Mouse (Mus musculus): ENCODE results near the gene Lce1a2. TPM values are rescaled to one million over a fixed set of nuclear protein-coding genes. Genes with fewer than 3 reads are reported as not detected.
"Not testable (repeated sequence)": the region's sequence is repeated elsewhere in the genome, so short reads cannot be mapped to it uniquely, and the experiment has no call there.

Lce1a2 gene
- polyA plus RNA-seq (2016; fragmentation: Nextera tagmentation; extraction: Ambion mirVana): not detected in 2 replicates

GRCm38 (mm10) chr3:92670215-92670614 is at the start of gene Lce1a2:
Lce1a2 (minus strand) TSS chr3:92670315.
- no peak for ATAC-seq (ENCODE audit: low FRiP score)
- no peak within 1 kb of the TSS for H3K27ac ChIP-seq
- H3K4me1 ChIP-seq: no peaks in the 10 kb centered on the region
- no peak within 1 kb of the TSS for H3K4me3 ChIP-seq
- no peaks in the 10 kb centered on the region for H3K36me3 ChIP-seq
- H3K4me2 ChIP-seq (replicated peaks): no peak within 1 kb of the TSS
- H3K9me3 ChIP-seq (replicated peaks): no peaks in the 10 kb centered on the region
- no peak within 1 kb of the TSS for H3K9ac ChIP-seq
- H3K27me3 ChIP-seq: no peaks in the 10 kb centered on the region

DNA sequence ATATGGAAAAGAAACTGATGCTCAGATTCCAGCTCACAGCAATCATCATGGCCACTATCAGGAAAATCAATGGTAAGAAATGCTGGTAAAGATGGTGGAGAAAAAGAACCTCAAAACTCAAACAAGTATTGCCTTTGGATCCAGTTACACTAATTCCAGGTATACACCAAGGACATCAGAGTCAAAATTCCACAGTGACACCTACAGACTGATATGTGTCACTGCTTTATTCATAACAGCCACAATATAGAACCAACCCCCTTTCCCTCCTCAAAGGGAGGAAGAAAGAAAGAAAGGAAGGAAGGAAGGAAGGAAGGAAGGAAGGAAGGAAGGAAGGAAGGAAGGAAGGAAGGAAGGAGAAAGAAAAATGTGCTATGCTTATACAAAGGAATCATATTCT is 45.0 kb upstream of the Lce1a2 start:
- Histone ChIP-seq H3K4me1 (no peaks in the 10 kb centered on the region), H3K9ac (no peak overlapping the region), H3K36me3 (no peaks in the 10 kb centered on the region), H3K4me3 (no peak overlapping the region), H3K9me3 (replicated peaks) (no peaks in the 10 kb centered on the region), H3K27me3 (no peaks in the 10 kb centered on the region), H3K27ac (no peak overlapping the region), H3K4me2 (replicated peaks) (no peak overlapping the region)
- no peak for ATAC-seq (ENCODE audit: low FRiP score)

DNA sequence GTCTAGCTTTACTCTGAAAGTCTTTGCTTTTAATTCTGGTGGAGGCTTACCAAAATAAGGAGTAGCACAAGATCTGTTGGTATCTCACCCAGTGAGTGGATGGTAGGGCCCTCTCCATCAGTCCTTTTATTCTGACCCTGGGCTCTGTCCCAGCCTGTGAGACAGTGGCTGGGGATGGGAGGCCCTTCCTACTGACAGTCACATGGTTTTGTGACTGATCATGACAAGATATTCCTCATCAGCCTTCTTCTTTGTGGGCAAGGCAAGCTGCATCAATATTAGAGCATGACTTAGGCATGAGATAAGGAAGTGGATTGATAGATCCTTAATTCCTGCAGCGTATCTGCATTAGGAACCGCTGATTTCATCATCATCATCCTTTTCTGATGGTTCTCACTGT is 38.9 kb upstream of the Lce1a2 start, which contains the start of gene Lce1e:
Lce1e (minus strand) TSS at position 101 of the 400 bp plus-strand sequence.
- no peak for ATAC-seq (ENCODE audit: low FRiP score)
- WGBS: 88% methylated on average over 2 of the region's 2 CpGs
- Histone ChIP-seq H3K27ac (no peak within 1 kb of the TSS), H3K9ac (no peak within 1 kb of the TSS), H3K9me3 (replicated peaks) (no peaks in the 10 kb centered on the region), H3K36me3 (no peaks in the 10 kb centered on the region), H3K4me2 (replicated peaks) (no peak within 1 kb of the TSS), H3K27me3 (no peaks in the 10 kb centered on the region), H3K4me3 (no peak within 1 kb of the TSS), H3K4me1 (no peaks in the 10 kb centered on the region)

DNA sequence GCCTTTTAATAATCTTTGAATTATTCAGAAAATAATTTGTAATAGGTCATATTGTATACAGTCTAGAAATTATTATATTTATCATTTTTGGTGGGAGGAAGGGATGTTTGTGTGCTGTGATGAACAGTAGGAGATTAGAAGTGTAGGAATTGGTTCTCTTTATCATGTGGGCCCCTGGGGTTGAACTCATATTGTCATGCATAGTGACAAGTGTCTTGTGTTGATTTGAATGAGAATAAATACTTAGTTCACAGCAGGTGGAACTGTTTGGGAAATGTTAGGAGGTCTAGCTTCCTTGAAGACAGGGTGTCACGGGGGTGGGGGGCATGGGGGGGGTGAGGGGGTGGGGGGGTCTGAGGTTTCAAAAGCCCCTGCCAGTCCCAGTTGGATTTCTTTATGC is 24.5 kb upstream of the Lce1a2 start:
- H3K4me2 ChIP-seq (replicated peaks): no peak overlapping the region
- no peaks in the 10 kb centered on the region for H3K36me3 ChIP-seq
- H3K4me1 ChIP-seq: no peaks in the 10 kb centered on the region
- no peak overlapping the region for H3K9ac ChIP-seq
- H3K4me3 ChIP-seq: no peak overlapping the region
- H3K27me3 ChIP-seq: no peaks in the 10 kb centered on the region
- no peaks in the 10 kb centered on the region for H3K9me3 ChIP-seq (replicated peaks)
- ATAC-seq (ENCODE audit: low FRiP score): no peak
- H3K27ac ChIP-seq: no peak overlapping the region
- WGBS: 13% methylated on average over 1 of the region's 1 CpGs

DNA sequence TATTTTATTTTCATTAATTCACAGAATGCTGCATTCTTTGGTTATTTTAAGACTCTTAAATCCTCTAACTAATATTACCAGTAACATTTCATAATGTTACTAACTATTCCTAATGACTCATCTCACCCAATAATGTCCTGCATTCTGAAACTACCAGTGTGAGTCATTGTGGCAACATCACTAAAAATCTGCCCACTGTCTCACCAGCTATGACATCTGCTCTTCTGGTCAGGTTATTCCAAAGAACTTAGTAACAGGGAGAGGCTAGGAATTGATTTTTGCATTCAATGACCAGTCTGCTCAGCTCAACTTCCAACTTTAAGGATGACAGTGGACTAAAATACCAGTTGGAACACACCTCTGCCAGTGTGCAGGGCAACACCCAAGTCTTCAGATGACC is 21.6 kb upstream of the Lce1a2 start:
- no peaks in the 10 kb centered on the region for H3K4me1 ChIP-seq
- H3K27me3 ChIP-seq: no peaks in the 10 kb centered on the region
- ATAC-seq (ENCODE audit: low FRiP score): no peak
- H3K9me3 ChIP-seq (replicated peaks): no peaks in the 10 kb centered on the region
- no peak overlapping the region for H3K27ac ChIP-seq
- H3K4me2 ChIP-seq (replicated peaks): no peak overlapping the region
- H3K36me3 ChIP-seq: no peaks in the 10 kb centered on the region
- H3K9ac ChIP-seq: no peak overlapping the region
- no peak overlapping the region for H3K4me3 ChIP-seq

DNA sequence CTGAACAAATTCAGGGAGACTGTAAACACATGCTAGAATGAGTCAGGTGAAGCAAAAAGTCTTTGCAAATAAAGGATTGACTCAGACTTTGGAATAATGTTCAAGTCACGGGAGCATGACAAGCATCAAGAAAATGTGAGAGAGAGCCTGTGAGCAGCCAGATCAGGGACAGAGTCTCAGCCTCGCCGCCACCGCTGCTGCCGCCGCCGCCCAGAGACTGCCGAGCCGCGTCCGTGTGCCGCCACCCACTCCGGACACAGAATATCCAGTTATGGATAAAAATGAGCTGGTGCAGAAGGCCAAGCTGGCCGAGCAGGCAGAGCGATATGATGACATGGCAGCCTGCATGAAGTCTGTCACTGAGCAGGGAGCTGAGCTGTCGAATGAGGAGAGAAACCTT is 19.0 kb upstream of the Lce1a2 start:
- not testable (repeated sequence) for H3K4me2 ChIP-seq (replicated peaks); H3K4me3 ChIP-seq; H3K4me1 ChIP-seq; H3K36me3 ChIP-seq; ATAC-seq (ENCODE audit: low FRiP score); H3K9ac ChIP-seq; H3K27me3 ChIP-seq; H3K27ac ChIP-seq; H3K9me3 ChIP-seq (replicated peaks)
- 72% methylated on average over 16 of the region's 16 CpGs for WGBS

DNA sequence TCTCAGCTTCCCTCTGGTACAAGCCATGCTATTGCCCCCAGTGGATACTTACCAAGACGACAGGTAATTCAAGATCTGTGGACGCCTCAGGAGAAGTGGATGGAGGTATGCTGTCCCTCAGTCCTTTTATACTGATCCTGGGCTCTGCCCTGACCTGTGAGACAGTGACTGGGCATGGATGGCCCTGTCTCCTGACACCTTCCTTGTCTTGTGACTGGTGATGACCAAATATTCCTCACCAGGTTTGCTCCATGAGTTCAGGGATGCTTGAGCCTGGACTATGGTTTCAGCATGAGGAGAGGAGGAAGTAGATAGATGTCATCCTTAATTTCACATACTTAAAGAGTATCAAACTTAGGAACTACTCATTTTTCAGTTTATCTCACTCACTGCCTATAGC is 17.0 kb upstream of the Lce1a2 start, which contains the start of gene Lce1d:
Lce1d (minus strand) TSS at position 101 of the 400 bp plus-strand sequence.
- H3K4me1 ChIP-seq: no peaks in the 10 kb centered on the region
- H3K27ac ChIP-seq: no peak within 1 kb of the TSS
- no peak for ATAC-seq (ENCODE audit: low FRiP score)
- H3K27me3 ChIP-seq: no peaks in the 10 kb centered on the region
- no peaks in the 10 kb centered on the region for H3K9me3 ChIP-seq (replicated peaks)
- no peaks in the 10 kb centered on the region for H3K36me3 ChIP-seq
- 77% methylated on average over 2 of the region's 2 CpGs for WGBS
- no peak within 1 kb of the TSS for H3K9ac ChIP-seq
- no peak within 1 kb of the TSS for H3K4me2 ChIP-seq (replicated peaks)
- H3K4me3 ChIP-seq: no peak within 1 kb of the TSS

DNA sequence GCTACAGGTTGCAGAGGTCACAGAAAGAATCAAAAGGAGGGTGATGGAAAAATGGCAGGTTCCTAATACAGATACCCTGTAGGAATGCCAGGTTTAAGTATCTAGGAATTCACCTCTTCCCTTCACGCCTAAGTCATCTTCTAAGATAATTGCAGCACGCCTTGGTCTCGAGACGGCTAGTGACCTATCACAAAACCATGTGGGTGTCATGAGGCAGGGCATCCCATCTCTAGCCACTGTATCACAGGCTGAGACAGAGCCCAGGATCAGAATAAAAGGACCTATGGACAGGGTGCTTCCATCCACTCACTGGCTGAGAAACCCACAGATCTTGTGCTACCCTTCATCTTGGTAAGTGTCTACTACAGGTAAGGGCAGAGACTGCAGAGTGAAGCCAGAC is 8.8 kb upstream of the Lce1a2 start, which contains the start of gene Lce1c:
Lce1c (plus strand) TSS at position 301 of the 400 bp plus-strand sequence.
- Histone ChIP-seq H3K36me3 (no peaks in the 10 kb centered on the region), H3K4me3 (no peak within 1 kb of the TSS), H3K9ac (no peak within 1 kb of the TSS), H3K4me1 (no peaks in the 10 kb centered on the region), H3K27ac (no peak within 1 kb of the TSS), H3K27me3 (no peaks in the 10 kb centered on the region), H3K4me2 (replicated peaks) (no peak within 1 kb of the TSS), H3K9me3 (replicated peaks) (no peaks in the 10 kb centered on the region)
- WGBS: 92% methylated on average over 4 of the region's 4 CpGs
- no peak for ATAC-seq (ENCODE audit: low FRiP score)

DNA sequence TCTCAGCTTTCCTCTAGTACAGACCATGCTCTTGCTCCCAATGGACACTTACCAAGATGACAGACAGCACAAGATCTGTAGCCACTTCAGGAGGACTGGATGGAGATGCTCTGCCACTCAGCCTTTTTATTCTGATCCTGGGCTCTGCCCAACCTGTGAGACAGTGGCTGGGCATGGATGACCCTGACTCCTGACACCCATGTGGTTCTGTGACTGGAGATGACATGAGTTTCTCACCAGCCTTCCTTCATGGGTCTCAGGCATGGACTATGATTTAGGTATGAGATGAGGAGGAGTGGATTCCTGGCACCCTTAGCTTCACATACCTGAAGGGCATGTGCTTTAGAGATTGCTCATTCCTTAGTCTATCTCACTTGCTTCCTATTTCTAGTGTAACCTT is 13.3 kb downstream of the Lce1a2 start, which contains the start of gene Lce1b:
Lce1b (minus strand) TSS at position 101 of the 400 bp plus-strand sequence.
- Histone ChIP-seq H3K4me2 (replicated peaks) (no peak within 1 kb of the TSS), H3K4me1 (no peaks in the 10 kb centered on the region), H3K27me3 (no peaks in the 10 kb centered on the region), H3K27ac (no peak within 1 kb of the TSS), H3K4me3 (no peak within 1 kb of the TSS), H3K36me3 (no peaks in the 10 kb centered on the region), H3K9ac (no peak within 1 kb of the TSS), H3K9me3 (replicated peaks) (no peaks in the 10 kb centered on the region)
- ATAC-seq (ENCODE audit: low FRiP score): no peak

- Histone ChIP-seq H3K4me3 (no peak within 1 kb of the TSS), H3K27ac (no peak within 1 kb of the TSS), H3K4me2 (replicated peaks) (no peak within 1 kb of the TSS), H3K27me3 (no peaks in the 10 kb centered on the region), H3K9me3 (replicated peaks) (no peaks in the 10 kb centered on the region), H3K36me3 (no peaks in the 10 kb centered on the region), H3K4me1 (no peaks in the 10 kb centered on the region), H3K9ac (no peak within 1 kb of the TSS)
- WGBS: 97% methylated on average over 1 of the region's 1 CpGs
- ATAC-seq (ENCODE audit: low FRiP score): no peak
Observed at GRCm38 (mm10) chr3:92648207-92648606, 21.9 kb downstream of the Lce1a2 start, which contains the start of gene Lce1a1. Lce1a1 (minus strand) TSS chr3:92648307.

DNA sequence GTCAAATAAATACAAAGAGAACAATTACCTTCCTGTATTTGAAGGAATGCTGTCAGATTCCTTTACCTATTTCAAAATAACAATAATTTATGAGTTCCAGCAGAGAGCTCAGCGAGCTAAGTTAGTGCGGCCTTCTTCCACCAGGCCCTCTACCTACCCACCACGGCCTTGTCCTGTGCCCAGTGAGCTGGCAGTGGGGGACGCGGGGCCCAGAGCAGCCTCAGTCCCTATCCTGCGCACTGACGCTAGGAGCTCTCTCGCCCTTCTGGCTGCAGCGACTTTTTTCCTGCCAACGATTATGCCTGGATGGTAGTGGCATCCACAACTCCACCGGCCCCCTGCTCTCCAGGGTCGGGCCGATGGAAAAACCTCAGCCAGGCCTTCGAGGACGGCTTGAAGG is 30.3 kb downstream of the Lce1a2 start:
- H3K27ac ChIP-seq: no peak overlapping the region
- H3K9me3 ChIP-seq (replicated peaks): no peaks in the 10 kb centered on the region
- H3K36me3 ChIP-seq: no peaks in the 10 kb centered on the region
- ATAC-seq (ENCODE audit: low FRiP score): no peak
- no peak overlapping the region for H3K4me3 ChIP-seq
- no peak overlapping the region for H3K4me2 ChIP-seq (replicated peaks)
- WGBS: 90% methylated on average over 15 of the region's 15 CpGs
- H3K4me1 ChIP-seq: no peaks in the 10 kb centered on the region
- H3K27me3 ChIP-seq: no peaks in the 10 kb centered on the region
- H3K9ac ChIP-seq: no peak overlapping the region

DNA sequence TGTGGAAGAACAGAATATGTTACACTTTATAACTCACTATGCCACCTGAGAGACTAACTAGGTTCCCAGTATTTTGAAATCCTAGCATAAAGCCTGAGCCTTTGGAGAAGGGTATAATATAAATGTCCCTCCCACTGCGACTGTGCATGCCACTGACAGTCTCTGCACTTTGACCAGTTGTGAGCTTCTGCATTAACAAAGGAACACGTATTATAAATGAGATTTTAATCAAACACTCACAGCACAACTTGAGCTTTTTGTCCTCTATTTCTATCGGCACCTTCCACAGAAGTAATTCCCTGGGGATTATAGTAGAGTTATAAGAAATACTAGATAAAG is 31.5 kb downstream of the Lce1a2 start:
- H3K36me3 ChIP-seq: no peaks in the 10 kb centered on the region
- no peak overlapping the region for H3K27ac ChIP-seq
- no peaks in the 10 kb centered on the region for H3K9me3 ChIP-seq (replicated peaks)
- no peak for ATAC-seq (ENCODE audit: low FRiP score)
- no peak overlapping the region for H3K9ac ChIP-seq
- H3K4me2 ChIP-seq (replicated peaks): no peak overlapping the region
- H3K4me1 ChIP-seq: no peaks in the 10 kb centered on the region
- 79% methylated on average over 3 of the region's 3 CpGs for WGBS
- no peaks in the 10 kb centered on the region for H3K27me3 ChIP-seq
- no peak overlapping the region for H3K4me3 ChIP-seq

DNA sequence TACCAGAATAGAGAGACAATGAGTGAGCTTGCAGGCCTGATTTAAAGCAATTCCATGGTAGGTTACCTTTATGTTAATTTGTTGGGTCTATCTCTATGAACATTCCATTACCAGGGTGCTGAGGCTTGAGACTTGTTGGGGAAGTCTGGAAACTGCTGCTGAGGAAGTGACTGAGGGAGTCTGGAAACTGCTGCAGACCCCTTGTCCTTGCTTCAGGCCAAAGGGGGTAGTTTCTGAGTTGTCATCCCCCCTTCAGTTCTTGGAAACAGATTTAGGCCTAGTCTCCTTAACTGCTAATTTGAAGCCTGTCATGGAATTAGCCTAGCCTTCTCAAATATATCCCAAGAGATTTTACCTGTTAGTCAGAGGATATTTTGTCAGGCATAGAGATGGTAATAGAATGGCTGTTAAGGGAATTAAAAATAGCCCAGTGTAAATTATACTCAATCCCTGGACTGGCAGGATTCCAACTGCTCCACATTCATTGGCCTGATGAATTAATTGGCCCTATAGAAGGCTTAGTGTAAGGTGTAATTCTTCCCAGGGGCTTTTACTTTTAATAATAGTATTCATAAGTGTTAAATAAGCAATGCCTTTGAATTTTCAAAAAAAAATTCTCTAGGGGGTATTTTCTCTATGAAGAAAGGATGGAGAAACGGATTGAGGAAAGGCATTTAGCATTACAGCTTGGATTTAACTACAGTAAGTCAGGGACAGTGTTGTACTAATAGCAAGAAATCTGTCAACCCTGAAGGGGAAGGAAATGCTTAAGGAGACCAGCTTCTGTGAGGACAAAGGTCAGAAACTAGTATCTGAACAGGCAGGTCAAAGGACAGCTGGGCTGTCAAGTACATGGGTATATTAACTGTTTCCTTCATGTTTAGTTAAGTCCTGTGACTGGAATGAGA is 32.1 kb downstream of the Lce1a2 start:
- Histone ChIP-seq H3K4me2 (replicated peaks) (no peak overlapping the region), H3K9me3 (replicated peaks) (no peaks in the 10 kb centered on the region), H3K9ac (no peak overlapping the region), H3K27ac (no peak overlapping the region), H3K27me3 (no peaks in the 10 kb centered on the region), H3K4me3 (no peak overlapping the region), H3K4me1 (no peaks in the 10 kb centered on the region), H3K36me3 (no peaks in the 10 kb centered on the region)
- peak; percentile 16; the same call in 1 of the 2 replicates for ATAC-seq (ENCODE audit: low FRiP score)
- WGBS: 44% methylated on average over 1 of the region's 1 CpGs

All from hindbrain, embryonic 12.5 days (tissue).